Mouse (Mus musculus): ENCODE results near the gene Pgpep1l.

DNA sequence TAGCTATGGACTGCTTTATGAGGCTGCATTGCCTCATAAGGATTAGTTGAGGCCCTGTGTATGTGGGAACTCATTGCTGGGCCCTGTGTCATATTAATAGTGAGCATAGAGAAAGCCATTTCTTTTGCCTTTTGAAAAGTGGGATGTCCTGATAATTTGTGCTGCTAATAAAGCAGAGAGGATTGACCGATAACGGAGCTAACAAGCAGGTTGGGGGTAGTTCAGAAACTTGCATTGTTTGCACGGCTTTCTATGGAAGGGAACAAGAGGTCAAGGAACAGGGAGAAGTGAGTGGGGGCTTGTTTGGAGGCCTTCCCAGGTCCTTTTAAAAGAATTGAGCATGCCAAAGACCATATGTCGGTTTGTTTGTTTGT is 13.9 kb upstream of the Pgpep1l start:
- no peak for TF ChIP-seq EP300 (IDR thresholded peaks at IDR 0.05; ENCODE audit: low read depth)
- no peak for TF ChIP-seq CTCF (IDR thresholded peaks at IDR 0.05; ENCODE audit: low read depth)

Measured in heart, postnatal 0 days (tissue).